Mouse (Mus musculus) forebrain, postnatal 0 days (tissue): ENCODE data around the gene Blnk. TPM values are rescaled to one million over a fixed set of nuclear protein-coding genes. Genes with fewer than 3 reads are reported as not detected.

Experiments used
- ATAC-seq: fragments of 200-750 bp; cut with Nextera tagmentation; 2 replicates; pipeline ENCODE4 v1.8.0; 2017; ENCODE audit warnings: mild to moderate bottlenecking, moderate library complexity
- DNase-seq: peaks from one replicate; pipeline ENCODE4 v3.0.0-alpha.2; 2015
- H3K27ac ChIP-seq: fragments of 300-500 bp; sonication (generic); 2 replicates; pipeline ENCODE4 v1.5.1; 2014; ENCODE audit warnings: low read depth, mild to moderate bottlenecking, antibody characterized with exemption, low read length, moderate library complexity, mixed read lengths
- H3K27me3 ChIP-seq: fragments of 300-500 bp; sonication (generic); 2 replicates; pipeline ENCODE4 v1.6.1; 2014; ENCODE audit warnings: mild to moderate bottlenecking, low read length, mixed read lengths; ENCODE audit not compliant: insufficient read depth
- H3K36me3 ChIP-seq: fragments of 300-500 bp; sonication (generic); 2 replicates; pipeline ENCODE4 v1.6.1; 2014; ENCODE audit warnings: mild to moderate bottlenecking, moderate library complexity; ENCODE audit not compliant: insufficient read depth
- H3K4me1 ChIP-seq: fragments of 300-500 bp; sonication (generic); 2 replicates; pipeline ENCODE4 v1.6.1; 2014; ENCODE audit warnings: antibody characterized with exemption; ENCODE audit not compliant: insufficient read depth
- H3K4me2 ChIP-seq: fragments of 300-500 bp; sonication (generic); 2 replicates; pipeline ENCODE4 v1.6.1; 2014; ENCODE audit warnings: low read depth, mild to moderate bottlenecking, moderate library complexity
- H3K4me3 ChIP-seq: fragments of 300-500 bp; sonication (generic); 2 replicates; pipeline ENCODE4 v1.5.1; 2014; ENCODE audit warnings: low read depth, low read length, mixed read lengths
- H3K9ac ChIP-seq: fragments of 300-500 bp; sonication (generic); 2 replicates; pipeline ENCODE4 v1.6.1; 2014; ENCODE audit warnings: mild to moderate bottlenecking
- H3K9me3 ChIP-seq: fragments of 300-500 bp; sonication (generic); 2 replicates; pipeline ENCODE4 v1.6.1; 2016; ENCODE audit warnings: low read length
- CTCF ChIP-seq: sonication (generic); IDR thresholded peaks from 2 replicates; pipeline ENCODE4 v1.5.1; 2016; ENCODE audit warnings: antibody characterized with exemption, control low read depth, low read depth
- WGBS: fragments of 180-500 bp; shearing (Covaris S2); extraction: QIAGEN DNeasy Blood & Tissue Kit; methylation state at CpG from one replicate; pipeline ENCODE4 v1.1.7; 2014; 5-methylcytosine and 5-hydroxymethylcytosine counted together
- polyA plus RNA-seq: library from polyadenylated mRNA; unstranded; fragments of >200 nt; fragmentation: Nextera tagmentation; extraction: Ambion mirVana; gene quantifications from 2 replicates; pipeline ENCODE4 v1.2.1, GENCODE M21; 2015
- total RNA-seq: library from RNA; depleted of rRNA; stranded (reverse); fragments of >200 nt; gene quantifications from 2 replicates; pipeline ENCODE4 v1.2.3, GENCODE M21; 2014

Blnk gene
- total and polyA plus RNA-seq, 2 experiments from 2014 or later, result 1.1 to 1.8 TPM

GRCm38 (mm10) chr19:41003694-41004315 lies 9.5 kb upstream of the Blnk start:
- DNase-seq (no peak), ATAC-seq (no peak)

DNA sequence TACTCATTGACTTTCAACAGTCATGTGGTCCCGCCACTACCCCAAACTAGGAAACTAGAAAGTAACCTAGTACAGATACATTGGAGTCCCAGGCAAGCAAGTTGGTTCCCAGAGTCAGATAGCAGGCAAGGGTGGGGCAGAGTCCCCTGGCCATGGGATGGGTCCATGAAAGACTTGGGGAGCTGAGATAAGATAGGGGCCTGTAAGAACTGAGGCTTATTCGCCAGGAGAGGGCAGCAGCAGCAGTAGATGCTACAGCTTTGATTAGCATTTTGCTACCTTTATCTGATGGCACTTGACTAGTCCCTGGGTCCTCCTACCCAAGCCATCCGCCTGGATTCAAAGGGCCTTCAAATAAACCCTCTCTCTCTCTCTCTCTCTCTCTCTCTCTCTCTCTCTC lies 5.2 kb upstream of the Blnk start:
- no peak for TF ChIP-seq CTCF
- no peak for DNase-seq
- no peaks in the 10 kb centered on the region for H3K27me3 ChIP-seq
- no peak overlapping the region for H3K27ac ChIP-seq
- no peak overlapping the region for H3K9ac ChIP-seq
- WGBS, result 67% methylated on average over 3 of the region's 3 CpGs
- no peak overlapping the region for H3K4me2 ChIP-seq
- no peaks in the 10 kb centered on the region for H3K36me3 ChIP-seq
- H3K4me1 ChIP-seq, result no peaks in the 10 kb centered on the region
- H3K4me3 ChIP-seq, result no peak overlapping the region
- ATAC-seq, result no peak
- H3K9me3 ChIP-seq, result no peaks in the 10 kb centered on the region

More at GRCm38 (mm10) chr19:41003694-41004315, 9.5 kb upstream of the Blnk start:
- Histone ChIP-seq H3K9me3 (no peaks in the 10 kb centered on the region), H3K27ac (no peak overlapping the region), H3K4me1 (no peaks in the 10 kb centered on the region), H3K4me3 (no peak overlapping the region), H3K36me3 (no peaks in the 10 kb centered on the region), H3K9ac (no peak overlapping the region), H3K27me3 (no peaks in the 10 kb centered on the region), H3K4me2 (no peak overlapping the region)
- no peak for TF ChIP-seq CTCF
- 86% methylated on average over 3 of the region's 3 CpGs for WGBS

DNA sequence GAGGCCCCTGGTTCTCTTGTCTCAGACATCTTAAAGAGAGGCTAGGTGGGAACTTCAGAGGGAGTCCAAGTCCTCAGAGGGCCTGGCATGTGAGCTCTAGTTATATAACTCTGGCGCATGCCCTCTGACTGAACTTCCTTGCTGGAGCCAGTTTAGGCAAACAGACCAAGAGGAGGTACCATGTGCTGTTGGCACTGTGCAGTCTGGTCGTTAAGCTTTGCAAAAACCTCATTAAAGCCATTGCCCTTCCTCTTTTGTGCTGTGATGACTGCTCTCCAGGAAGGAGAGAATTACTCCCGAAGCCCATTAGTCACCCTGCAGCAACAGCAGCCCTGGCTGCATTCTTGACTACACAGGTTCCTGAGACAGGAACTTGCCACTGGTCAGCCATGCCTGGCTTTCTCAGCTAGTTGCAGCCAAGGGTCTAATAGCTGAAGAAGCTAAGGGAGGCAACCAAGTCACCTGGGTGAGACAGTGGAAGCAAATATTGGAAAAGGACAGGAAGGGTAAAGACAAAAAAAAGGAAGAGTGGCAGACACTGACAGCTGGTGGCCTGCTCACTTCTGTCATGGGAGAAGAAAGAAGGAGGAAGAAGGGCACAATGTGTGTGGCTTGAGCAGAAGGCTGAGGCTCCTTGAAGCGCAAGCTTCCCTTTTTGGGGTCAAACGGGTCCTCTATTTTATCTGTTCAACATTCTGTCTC lies 4.3 kb upstream of the Blnk start:
- H3K4me3 ChIP-seq, result no peak overlapping the region
- no peak for TF ChIP-seq CTCF
- H3K9me3 ChIP-seq, result no peaks in the 10 kb centered on the region
- no peak for ATAC-seq
- H3K27me3 ChIP-seq, result no peaks in the 10 kb centered on the region
- no peak for DNase-seq
- no peak overlapping the region for H3K9ac ChIP-seq
- no peaks in the 10 kb centered on the region for H3K4me1 ChIP-seq
- H3K4me2 ChIP-seq, result no peak overlapping the region
- no peaks in the 10 kb centered on the region for H3K36me3 ChIP-seq
- 52% methylated on average over 5 of the region's 5 CpGs for WGBS
- no peak overlapping the region for H3K27ac ChIP-seq

DNA sequence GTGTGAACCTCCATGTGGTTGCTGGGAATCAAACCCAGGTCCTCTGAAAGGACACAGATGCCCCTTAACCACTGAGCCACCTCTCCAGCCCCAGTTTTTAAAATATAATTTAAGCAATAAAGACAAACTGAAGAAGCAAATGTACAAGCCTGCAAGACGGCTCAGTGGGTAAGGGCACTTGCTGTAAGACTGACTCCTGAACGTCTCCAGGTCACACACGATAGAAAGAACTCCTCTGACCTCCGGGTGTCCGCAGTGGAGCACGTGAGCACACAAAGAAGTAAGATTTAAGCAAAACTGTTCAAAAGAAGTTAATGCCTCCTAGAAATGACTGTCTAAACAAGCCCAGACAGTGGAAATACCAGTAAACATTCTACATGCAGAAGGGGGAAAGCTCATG lies 2.4 kb upstream of the Blnk start:
- H3K9ac ChIP-seq, result no peak overlapping the region
- no peak overlapping the region for H3K4me3 ChIP-seq
- no peak overlapping the region for H3K27ac ChIP-seq
- no peak for TF ChIP-seq CTCF
- 94% methylated on average over 6 of the region's 6 CpGs for WGBS
- no peaks in the 10 kb centered on the region for H3K27me3 ChIP-seq
- H3K9me3 ChIP-seq, result no peaks in the 10 kb centered on the region
- H3K36me3 ChIP-seq, result no peaks in the 10 kb centered on the region
- DNase-seq, result no peak
- H3K4me1 ChIP-seq, result no peaks in the 10 kb centered on the region
- H3K4me2 ChIP-seq, result no peak overlapping the region
- no peak for ATAC-seq

DNA sequence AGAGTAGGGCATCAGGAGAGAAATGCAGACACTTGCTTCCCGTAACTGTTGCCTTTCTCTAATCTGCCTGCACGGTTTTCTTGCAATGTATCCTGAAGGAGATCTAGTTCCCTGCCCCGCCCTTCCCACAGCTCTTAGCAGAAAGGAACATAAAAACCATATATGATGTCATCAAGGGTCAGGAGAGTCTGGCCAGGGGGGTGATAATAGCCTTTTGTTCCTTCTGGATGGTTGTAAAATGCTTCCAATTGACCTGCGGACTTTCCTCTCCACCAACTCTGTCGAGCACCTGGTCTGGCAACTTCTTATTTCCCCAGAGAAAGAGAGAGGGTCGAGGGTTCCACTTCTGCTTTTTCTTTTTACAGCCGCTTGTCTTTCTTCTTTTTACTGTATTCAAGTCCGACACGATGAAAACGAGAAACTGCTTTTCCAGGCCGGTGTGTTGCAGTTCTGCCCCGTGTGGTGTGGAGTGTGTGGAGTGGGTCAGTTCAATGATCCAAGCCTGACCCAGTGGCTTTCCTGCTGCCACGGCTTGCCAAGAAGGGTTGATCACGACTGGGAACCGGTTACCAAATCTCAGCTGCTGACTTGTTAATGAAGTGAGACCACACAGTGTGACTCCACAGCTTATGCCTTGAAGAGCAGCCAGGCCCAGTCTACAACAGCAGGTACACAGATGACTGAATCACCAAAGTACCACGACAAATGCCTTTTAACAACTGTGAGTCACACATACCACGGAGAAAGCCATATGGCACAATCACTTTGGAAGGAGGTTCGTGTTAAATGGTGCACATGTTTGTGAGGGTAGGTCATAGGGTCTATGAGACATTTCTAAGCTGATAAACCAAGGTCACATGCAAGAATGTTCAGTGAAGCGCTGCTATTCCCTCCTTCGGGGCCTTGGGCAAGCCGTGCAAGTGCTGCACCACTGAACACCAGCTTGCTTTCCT lies 1.4 kb upstream of the Blnk start:
- Histone ChIP-seq H3K36me3 (no peaks in the 10 kb centered on the region), H3K4me1 (no peaks in the 10 kb centered on the region), H3K9me3 (no peaks in the 10 kb centered on the region), H3K27ac (no peak overlapping the region), H3K4me3 (no peak overlapping the region), H3K27me3 (no peaks in the 10 kb centered on the region), H3K4me2 (no peak overlapping the region), H3K9ac (no peak overlapping the region)
- 52% methylated on average over 21 of the region's 21 CpGs for WGBS
- ATAC-seq (peak; percentile 55), DNase-seq (peak; percentile 22)
- TF ChIP-seq CTCF, result no peak

GRCm38 (mm10) chr19:40994911-40995310 lies 576 bp upstream of the Blnk start:
- Histone ChIP-seq H3K36me3 (no peaks in the 10 kb centered on the region), H3K27ac (no peak overlapping the region), H3K4me1 (no peaks in the 10 kb centered on the region), H3K9ac (no peak overlapping the region), H3K27me3 (no peaks in the 10 kb centered on the region), H3K9me3 (no peaks in the 10 kb centered on the region), H3K4me2 (no peak overlapping the region), H3K4me3 (no peak overlapping the region)
- DNase-seq (no peak), ATAC-seq (no peak)
- no peak for TF ChIP-seq CTCF
- 73% methylated on average over 7 of the region's 7 CpGs for WGBS

- ATAC-seq (no peak), DNase-seq (no peak)
- 95% methylated on average over 5 of the region's 5 CpGs for WGBS
- Histone ChIP-seq H3K4me1 (no peaks in the 10 kb centered on the region), H3K36me3 (no peaks in the 10 kb centered on the region), H3K27me3 (no peaks in the 10 kb centered on the region), H3K9ac (no peak overlapping the region), H3K27ac (no peak overlapping the region), H3K4me2 (no peak overlapping the region), H3K4me3 (no peak overlapping the region), H3K9me3 (no peaks in the 10 kb centered on the region)
- TF ChIP-seq CTCF, result no peak
Observed at GRCm38 (mm10) chr19:40993356-40993755, 979 bp downstream of the Blnk start.
